Mouse (Mus musculus) erythroid progenitor cell, adult 5-6 weeks (primary cell): ENCODE measurements at regions not wholly inside any gene's neighbourhood (a gene's known extent, or its start where the extent isn't known, plus 50 kb on each side); places are given as distances from the start of the nearest gene placed in this dataset.

ENCODE experiments used
- ATAC-seq: replicated peaks from 2 replicates; pipeline ENCODE4 v1.8.0; 2016; ENCODE audit warnings: moderate number of reproducible peaks, mild to moderate bottlenecking, moderate TSS enrichment, inconsistent platforms; ENCODE audit not compliant: poor library complexity, low FRiP score, severe bottlenecking

DNA sequence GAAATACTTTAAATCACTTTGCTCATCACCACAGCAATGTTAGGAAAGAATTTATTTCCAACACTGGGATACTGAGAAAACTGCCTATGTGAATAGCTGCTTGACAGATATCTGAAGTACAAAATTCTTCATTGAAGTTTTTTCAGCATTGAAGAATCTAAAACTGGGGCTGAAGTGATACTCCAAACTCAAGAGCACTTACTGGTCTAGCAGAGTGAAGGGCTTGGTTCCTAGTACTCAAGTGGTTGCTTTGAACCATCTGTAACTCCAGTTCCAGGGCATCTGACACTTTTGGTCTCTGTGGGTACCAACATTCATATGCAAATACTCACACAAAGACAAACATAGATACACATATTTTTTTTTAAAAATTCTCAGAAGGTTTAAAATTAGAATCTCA lies 385.2 kb downstream of the Tex13c3 start:
- ATAC-seq = no peak

DNA sequence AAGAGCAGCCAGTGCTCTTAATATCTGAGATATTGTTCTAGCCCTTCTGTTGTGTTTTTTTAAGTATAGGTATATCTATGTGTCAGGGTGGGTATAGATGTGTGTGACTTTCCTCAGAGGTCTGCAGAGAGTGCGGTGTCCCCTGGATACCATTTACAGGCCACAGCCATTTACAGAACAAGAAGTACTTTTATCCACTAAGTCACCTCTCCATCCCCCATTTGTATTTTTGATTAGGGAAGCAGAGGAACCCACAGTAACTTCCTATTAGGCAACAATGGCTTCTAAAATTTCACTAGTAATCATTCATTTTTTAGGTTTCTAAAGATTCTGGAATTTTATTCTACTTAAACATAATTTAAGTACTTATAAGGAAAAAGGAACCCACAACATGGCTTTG lies 396.7 kb downstream of the Tex13c3 start:
- ATAC-seq = no peak

DNA sequence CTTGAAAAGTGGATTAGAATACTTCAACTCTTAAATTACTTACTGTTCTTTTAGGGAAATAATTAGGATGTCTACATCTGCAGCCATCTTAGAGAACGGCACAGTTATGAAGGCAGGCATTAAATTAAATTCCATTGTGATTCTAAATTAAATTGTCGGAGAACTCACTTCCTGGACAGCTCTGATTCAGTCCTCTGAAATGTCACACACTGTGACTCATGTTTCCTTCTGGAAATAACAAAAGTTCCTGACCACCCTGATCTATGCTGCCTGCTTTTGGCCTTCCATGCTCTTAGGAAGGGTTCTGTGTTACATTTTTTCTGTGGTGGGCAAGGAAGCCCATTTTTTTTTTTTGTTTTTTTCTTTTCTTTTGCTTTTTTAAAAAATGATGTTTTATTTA lies 401.1 kb downstream of the Tex13c3 start:
- ATAC-seq = no peak
